Mouse (Mus musculus) cortical plate, adult 2 months (tissue): ENCODE measurements at regions not wholly inside any gene's neighbourhood (a gene's known extent, or its start where the extent isn't known, plus 50 kb on each side); places are given as distances from the start of the nearest gene placed in this dataset.

Experiments used
- H3K27ac ChIP-seq: fragments of 200-500 bp; 2 replicates; pipeline ENCODE4 v1.5.1; 2012; ENCODE audit warnings: low read length, control low read depth, inconsistent platforms; ENCODE audit not compliant: insufficient read depth
- H3K4me1 ChIP-seq: fragments of 200-500 bp; 2 replicates; pipeline ENCODE4 v1.6.1; 2011; ENCODE audit warnings: low read length; ENCODE audit not compliant: control insufficient read depth, insufficient read depth
- H3K4me3 ChIP-seq: fragments of 200-500 bp; 2 replicates; pipeline ENCODE4 v1.5.1; 2011; ENCODE audit warnings: mild to moderate bottlenecking, low read length, control low read depth; ENCODE audit not compliant: insufficient read depth
- CTCF ChIP-seq: fragments of 200-500 bp; IDR thresholded peaks from 2 replicates; pipeline ENCODE4 v1.5.1; 2011; ENCODE audit warnings: mild to moderate bottlenecking, control low read depth, low read length; ENCODE audit not compliant: insufficient read depth; ENCODE audit errors: extremely low read depth
- POLR2A ChIP-seq: fragments of 200-500 bp; IDR thresholded peaks from 2 replicates; pipeline ENCODE4 v1.6.1; 2011; ENCODE audit warnings: mild to moderate bottlenecking, low read length, control low read depth; ENCODE audit not compliant: insufficient read depth; ENCODE audit errors: extremely low read depth

DNA sequence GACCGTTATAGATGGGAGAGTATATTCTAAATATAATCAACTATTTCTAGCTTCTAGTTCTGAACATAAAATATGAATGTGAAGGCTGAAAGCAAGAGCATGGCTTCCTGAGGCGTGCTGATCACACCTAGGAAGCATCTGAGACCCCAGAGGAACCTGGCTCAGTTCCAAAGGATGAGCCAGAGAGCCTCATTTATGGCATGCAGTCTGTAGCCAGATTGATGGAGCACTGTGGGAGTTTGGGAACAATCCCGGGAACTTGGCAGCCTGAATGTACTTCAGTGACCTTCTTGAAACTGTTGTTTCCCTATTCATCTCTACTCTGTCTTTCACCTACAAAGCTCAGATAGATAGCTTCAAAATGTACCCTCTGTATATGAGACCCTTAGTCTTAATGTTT, 186.6 kb upstream of the Hs3st4 start:
- TF ChIP-seq CTCF, result no peak
- no peak for TF ChIP-seq POLR2A

DNA sequence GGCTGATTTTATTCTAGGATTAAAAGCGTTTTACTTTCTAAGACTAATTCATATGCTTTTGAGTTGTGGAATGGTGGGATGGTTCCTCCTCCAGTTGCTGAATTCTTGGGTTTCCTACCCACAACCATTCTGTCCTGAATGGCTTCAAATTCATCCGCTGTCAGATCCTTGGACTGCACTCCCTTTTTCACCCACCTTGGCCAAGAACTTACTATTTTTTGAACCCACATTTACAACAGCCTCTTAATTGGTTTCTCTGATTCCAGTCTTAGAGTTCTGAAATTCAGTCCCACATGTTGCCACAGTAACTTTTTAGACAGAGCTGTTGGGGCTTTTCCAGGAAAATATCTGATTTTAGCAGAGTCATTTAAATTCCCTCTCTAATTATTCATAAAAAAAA, 177.0 kb upstream of the Hs3st4 start:
- H3K27ac ChIP-seq, result no peak overlapping the region
- no peaks in the 10 kb centered on the region for H3K4me1 ChIP-seq
- no peak for TF ChIP-seq CTCF
- TF ChIP-seq POLR2A, result no peak
- H3K4me3 ChIP-seq, result no peak overlapping the region

More for the DNA sequence above, 186.6 kb upstream of the Hs3st4 start:
- Histone ChIP-seq H3K4me3 (no peak overlapping the region), H3K4me1 (peaks cover 2% of the 10 kb centered on the region; the same call in 1 of the 2 replicates), H3K27ac (no peak overlapping the region)

DNA sequence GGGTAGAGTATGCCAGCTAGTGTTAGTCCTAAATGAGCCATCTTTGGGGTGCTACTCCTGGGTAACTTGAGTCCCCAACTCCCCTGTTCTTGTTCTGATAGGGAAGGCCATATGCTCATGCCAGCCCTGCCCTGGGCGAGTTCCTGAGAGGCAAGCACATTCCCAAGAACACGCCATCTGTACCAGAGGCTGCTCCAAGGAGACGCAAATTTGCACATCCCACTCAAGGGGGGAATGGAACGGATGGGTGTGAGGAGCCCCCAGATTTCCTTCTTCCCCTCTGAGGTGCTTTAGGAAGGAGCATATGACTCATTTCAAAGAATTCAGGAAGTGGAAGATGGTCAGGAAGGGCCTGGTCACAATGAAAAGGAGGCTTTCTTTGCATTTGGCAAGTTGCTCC, 158.7 kb upstream of the Hs3st4 start:
- Histone ChIP-seq H3K4me3 (no peak overlapping the region), H3K27ac (no peak overlapping the region; the same call in 1 of the 2 replicates), H3K4me1 (no peaks in the 10 kb centered on the region)
- TF ChIP-seq POLR2A, result no peak
- no peak for TF ChIP-seq CTCF

DNA sequence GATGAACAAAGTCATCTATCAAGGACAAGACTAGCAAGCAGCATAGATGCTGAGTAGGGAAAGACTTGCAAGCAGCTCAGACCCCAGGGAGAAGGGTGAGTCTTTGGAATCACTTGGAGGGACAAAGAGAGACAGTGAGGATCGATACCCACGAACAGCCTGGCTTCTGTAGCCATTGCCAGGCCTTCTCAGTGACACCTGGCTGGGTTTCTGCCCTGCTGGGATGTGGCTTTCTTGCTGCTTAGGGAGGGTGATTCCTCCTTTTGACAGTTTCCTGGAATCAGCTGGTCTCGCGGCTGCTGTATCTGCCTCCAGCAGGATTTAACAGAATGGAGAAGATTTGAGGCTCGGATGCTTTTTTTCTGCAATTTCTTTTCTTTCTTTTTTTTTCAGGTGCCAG, 156.3 kb upstream of the Hs3st4 start:
- TF ChIP-seq POLR2A, result no peak
- TF ChIP-seq CTCF, result no peak
- Histone ChIP-seq H3K4me3 (no peak overlapping the region), H3K4me1 (no peaks in the 10 kb centered on the region), H3K27ac (no peak overlapping the region)

DNA sequence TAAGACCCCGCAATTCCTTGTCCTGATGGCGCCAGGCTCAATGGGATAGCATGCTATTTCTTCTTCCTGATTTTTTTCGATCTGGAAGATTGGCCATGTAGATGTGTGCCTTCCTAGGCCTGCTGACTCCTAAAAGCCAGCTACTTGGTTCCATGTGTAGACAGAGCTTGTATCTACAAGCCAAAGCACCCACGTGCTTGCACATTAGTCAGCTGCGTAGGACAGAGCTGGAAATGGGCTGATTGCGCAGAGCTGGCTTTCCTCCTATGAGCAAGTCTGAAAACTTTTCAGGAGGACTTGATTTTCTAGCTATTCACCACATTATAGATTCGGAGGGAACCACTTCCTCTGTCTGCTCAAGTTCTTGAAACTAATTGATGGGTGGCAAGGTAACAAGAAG, 140.1 kb upstream of the Hs3st4 start:
- H3K4me1 ChIP-seq, result no peaks in the 10 kb centered on the region
- H3K4me3 ChIP-seq, result no peak overlapping the region
- H3K27ac ChIP-seq, result no peak overlapping the region
- TF ChIP-seq CTCF (no peak), POLR2A (no peak)

DNA sequence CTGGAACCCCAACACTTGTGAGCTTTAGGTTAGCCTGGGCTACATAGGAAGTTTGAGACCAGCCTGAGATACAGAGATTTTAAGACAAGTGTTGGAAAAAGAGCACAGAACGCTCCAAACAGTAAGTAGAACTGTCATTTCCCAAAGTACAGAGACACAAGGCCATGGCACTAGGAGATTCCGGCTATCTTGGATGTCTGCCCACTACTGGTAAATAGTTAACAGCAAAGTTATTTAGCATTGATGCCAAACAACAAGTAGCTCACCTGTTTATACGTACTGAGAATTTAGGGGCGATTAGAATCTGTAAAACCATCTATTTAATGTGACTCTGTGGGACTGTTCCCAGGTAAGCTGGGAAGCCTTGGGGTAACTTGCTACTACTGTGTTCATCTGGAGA, 135.6 kb upstream of the Hs3st4 start:
- H3K27ac ChIP-seq, result no peak overlapping the region
- H3K4me3 ChIP-seq, result no peak overlapping the region
- no peak for TF ChIP-seq POLR2A
- H3K4me1 ChIP-seq, result no peaks in the 10 kb centered on the region

DNA sequence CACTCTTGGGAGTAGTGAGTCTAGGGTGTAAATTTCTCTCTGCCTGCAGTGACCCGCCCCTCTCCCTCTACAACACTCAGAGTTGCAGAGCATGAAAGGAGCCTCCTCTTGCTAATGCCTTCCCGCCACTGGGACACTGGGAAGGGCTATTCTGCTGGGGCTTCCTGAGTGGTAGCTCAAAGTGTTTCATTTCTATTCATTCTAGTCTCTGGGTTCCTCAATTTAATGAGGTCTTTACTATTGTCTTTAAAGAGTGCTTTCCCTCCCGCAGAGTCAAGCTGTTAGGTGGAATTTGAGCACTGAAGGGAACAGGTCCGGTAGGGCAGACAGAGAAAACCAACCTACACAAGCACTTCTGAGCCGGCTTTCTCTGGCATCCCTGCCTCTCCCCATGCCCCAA, 134.0 kb upstream of the Hs3st4 start:
- no peak for TF ChIP-seq CTCF
- no peak for TF ChIP-seq POLR2A

DNA sequence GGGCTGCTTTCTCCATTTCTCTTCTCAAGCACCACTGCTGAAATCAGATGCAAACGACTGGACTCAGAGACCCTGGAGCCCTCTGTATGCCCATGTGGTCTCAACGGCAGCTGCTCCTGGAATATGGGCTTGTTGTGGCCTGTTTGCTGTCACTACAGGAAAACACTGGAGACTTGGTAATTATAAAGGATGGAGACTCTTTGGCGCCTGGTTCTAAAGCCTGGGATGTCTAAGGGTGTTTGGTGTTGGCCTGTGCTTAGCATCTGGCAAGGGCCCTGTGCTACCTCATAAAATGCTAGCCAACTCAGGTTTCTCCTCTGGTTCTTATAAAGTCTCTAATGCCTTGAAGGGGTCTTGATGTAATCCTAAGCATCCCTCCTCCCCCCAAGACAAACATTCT, 133.4 kb upstream of the Hs3st4 start:
- TF ChIP-seq CTCF, result no peak
- TF ChIP-seq POLR2A, result no peak
- Histone ChIP-seq H3K4me1 (no peaks in the 10 kb centered on the region), H3K27ac (no peak overlapping the region), H3K4me3 (no peak overlapping the region)

More for the DNA sequence above, 134.0 kb upstream of the Hs3st4 start:
- no peak overlapping the region for H3K4me3 ChIP-seq
- H3K4me1 ChIP-seq, result no peaks in the 10 kb centered on the region
- no peak overlapping the region for H3K27ac ChIP-seq

DNA sequence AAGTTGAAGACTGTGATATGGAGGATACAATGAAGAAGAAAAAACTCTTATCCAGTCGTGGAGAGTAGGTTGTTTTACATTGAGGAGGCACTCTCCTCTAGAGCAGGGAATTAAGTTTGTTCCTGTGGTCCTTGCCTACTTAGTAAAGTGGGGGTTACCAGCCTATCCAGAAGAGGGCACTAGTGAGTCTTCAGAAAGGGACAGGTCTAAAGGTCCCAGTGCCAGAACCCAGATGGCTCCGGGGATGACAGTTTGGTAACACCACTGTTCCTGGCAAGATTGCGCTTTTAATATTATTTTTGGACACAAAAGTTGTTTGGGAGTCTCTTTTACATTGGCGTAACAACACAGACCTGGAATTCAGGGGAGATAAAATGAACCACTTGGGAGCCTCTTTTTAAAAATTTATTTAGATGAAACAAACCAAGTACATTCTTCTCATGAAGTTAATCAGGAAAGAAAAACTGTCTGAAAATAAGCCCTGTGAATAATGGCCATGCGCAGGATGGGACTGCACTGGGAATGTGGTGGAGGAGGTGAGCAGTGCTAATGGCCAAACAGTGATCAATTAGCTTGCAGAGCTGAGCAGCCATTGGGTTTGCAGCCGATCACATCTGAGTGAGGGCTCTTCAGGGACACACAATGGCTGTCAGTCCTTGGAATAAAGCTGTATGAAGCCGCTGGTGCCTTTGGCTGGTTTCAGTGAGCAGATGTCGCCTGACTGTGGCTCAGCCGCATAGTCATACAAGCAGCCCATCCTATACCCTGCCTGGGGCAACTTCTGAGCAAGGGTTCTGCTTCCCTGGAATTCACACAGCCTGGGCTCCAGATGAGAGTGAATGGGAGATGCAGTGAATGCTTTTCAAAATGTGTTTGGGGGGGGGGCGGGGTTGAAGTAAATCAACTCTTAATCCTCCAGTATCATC, 132.1 kb upstream of the Hs3st4 start:
- Histone ChIP-seq H3K27ac (no peak overlapping the region), H3K4me1 (no peaks in the 10 kb centered on the region), H3K4me3 (no peak overlapping the region)
- TF ChIP-seq POLR2A (no peak), CTCF (peak; percentile 11; the same call in 1 of the 2 replicates)

DNA sequence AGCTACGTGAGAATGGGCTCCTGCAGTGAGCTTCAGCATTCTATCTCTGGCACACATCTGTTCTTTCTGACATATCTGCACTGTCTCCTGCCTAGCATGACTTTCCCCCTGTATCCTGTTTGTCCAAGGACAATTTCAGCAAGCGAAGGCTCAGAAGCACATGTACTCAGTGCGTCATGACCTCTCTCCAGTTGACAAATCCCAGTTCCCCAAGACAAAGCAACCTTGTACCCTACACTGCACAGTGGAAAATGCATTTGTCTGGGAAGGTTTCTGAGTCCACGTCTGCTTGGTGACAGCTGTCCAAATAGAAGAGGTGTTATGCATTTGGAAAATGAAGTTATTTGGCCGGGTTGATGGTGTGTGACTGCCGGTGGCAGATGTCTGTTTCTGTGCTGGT, 125.1 kb upstream of the Hs3st4 start:
- no peak overlapping the region for H3K4me3 ChIP-seq
- no peaks in the 10 kb centered on the region for H3K4me1 ChIP-seq
- H3K27ac ChIP-seq, result no peak overlapping the region
- TF ChIP-seq POLR2A (no peak), CTCF (no peak)

DNA sequence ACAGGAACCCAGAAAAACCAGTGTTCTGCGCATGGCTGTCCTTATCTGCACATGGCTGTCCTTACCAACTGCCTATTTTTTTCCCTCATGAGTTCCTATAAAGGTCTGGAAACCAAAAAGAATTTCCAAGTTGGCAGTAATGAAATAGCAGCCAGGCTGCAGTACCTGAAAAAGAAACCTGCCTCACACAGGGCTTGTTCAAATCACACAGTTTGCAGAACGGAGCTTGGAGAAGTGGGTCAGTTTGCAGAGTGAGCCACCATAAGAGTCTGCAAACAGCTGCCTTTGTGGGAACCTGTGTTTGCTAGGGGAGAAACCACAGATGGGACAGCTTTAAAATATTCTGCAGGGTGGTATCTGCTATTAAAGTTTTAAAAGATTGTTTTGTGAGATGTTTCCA, 121.0 kb upstream of the Hs3st4 start:
- Histone ChIP-seq H3K4me1 (no peaks in the 10 kb centered on the region), H3K27ac (no peak overlapping the region), H3K4me3 (no peak overlapping the region)
- TF ChIP-seq CTCF (no peak), POLR2A (no peak)
